In the genomic region with DNA sequence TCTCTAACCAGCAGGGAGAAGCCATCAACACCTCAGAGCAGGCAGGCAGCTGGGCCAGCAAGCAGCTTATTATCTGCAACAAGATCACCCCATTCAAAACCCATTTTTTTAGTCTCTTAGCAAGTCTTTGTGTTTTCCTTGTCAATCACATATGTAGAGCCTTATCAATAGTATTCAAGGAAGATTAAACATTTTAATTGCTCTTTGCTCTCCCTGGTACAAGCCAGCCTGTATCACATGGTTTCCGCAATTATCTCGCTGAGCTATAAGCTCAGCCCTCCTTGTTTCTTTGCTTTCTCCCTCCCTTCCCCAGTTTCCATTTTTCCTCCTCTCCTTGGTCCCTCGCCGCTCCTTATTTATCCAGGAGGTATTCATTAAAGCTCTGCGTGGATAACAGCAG, we compare ENCODE assay signal across 22 mouse cellular contexts.
DNase-seq lines count a peak whose midpoint lies in the region; ATAC-seq lines count a peak whose summit lies in the region.
"Had no signal": no experiment of that assay in that cellular context is flagged by ENCODE, and none has a peak within 500 bp of the region (broad histone marks: within the 10 kb centered on the region; RNA-seq: fewer than 3 reads in every experiment).

No protein-coding gene starts in this region.

- peaks cover 39% of the 10 kb centered on the region for H3K4me1 ChIP-seq in midbrain, embryonic 13.5 days (replicated peaks)
- peaks cover 5% of the 10 kb centered on the region; the same call in 1 of the 2 replicates for H3K4me1 ChIP-seq in midbrain, embryonic 11.5 days (ENCODE audit: control insufficient read depth, insufficient read depth, low read length)
- H3K4me1 ChIP-seq in forebrain, embryonic 14.5 days (ENCODE audit: control insufficient read depth, insufficient read depth, low read length): peaks cover 8% of the 10 kb centered on the region
- H3K4me1 ChIP-seq in neural tube, embryonic 15.5 days: peaks cover 24% of the 10 kb centered on the region

- no peaks in the 10 kb centered on the region for H3K9me3 ChIP-seq in midbrain, embryonic 13.5 days
- H3K9me3 ChIP-seq in midbrain, embryonic 11.5 days (ENCODE audit: control insufficient read depth, low read length): no peaks in the 10 kb centered on the region
- no peaks in the 10 kb centered on the region for H3K9me3 ChIP-seq in forebrain, embryonic 14.5 days (replicated peaks; ENCODE audit: control insufficient read depth, low read length)
- H3K9me3 ChIP-seq in neural tube, embryonic 15.5 days (replicated peaks): no peaks in the 10 kb centered on the region
- H3K9me3 ChIP-seq: embryonic facial prominence, embryonic 12.5 days; limb, embryonic 10.5 days had no signal

- DNase-seq in frontal cortex, postnatal 14 days (ENCODE audit: low spot score in 2 of 2): no peak
- no peak for DNase-seq in midbrain, embryonic 11.5 days (ENCODE audit: low spot score, missing footprints)
- peak; percentile 54 for DNase-seq in forebrain, embryonic 14.5 days (ENCODE audit: low spot score)
- DNase-seq in thymus, postnatal 25 days: no peak
- no peak for DNase-seq in right cerebral cortex, postnatal 36 days (ENCODE audit: low spot score in 2 of 2)
- DNase-seq: adrenal gland, adult 8-10 months; cerebellum, adult 9-10 months; gastrocnemius, postnatal 36 days; kidney, adult 2 months; kidney, postnatal 10 days; layer of hippocampus, postnatal 36 days; lung, adult 18-20 months; lung, postnatal 14 days; right cerebral cortex, postnatal 4 days; thymus, postnatal 36 days had no signal

- H3K36me3 ChIP-seq in midbrain, embryonic 13.5 days: no peaks in the 10 kb centered on the region
- H3K36me3 ChIP-seq in midbrain, embryonic 11.5 days (ENCODE audit: control insufficient read depth, insufficient read depth, low read length): no peaks in the 10 kb centered on the region
- no peaks in the 10 kb centered on the region for H3K36me3 ChIP-seq in forebrain, embryonic 14.5 days (ENCODE audit: control insufficient read depth, insufficient read depth, low read length)
- H3K36me3 ChIP-seq in neural tube, embryonic 15.5 days: no peaks in the 10 kb centered on the region
- H3K36me3 ChIP-seq: embryonic facial prominence, embryonic 12.5 days; limb, embryonic 10.5 days had no signal

- no peak overlapping the region for H3K4me2 ChIP-seq in midbrain, embryonic 13.5 days (replicated peaks)
- no peak overlapping the region for H3K4me2 ChIP-seq in midbrain, embryonic 11.5 days
- no peak overlapping the region for H3K4me2 ChIP-seq in forebrain, embryonic 14.5 days (ENCODE audit: low read length)
- H3K4me2 ChIP-seq in neural tube, embryonic 15.5 days: no peak overlapping the region
- H3K4me2 ChIP-seq: embryonic facial prominence, embryonic 12.5 days had no signal

- ATAC-seq in frontal cortex, adult (ENCODE audit: low TSS enrichment): 0 out of 2 replicates have a peak, but pooled peaks have one; percentile 0
- ATAC-seq in midbrain, embryonic 13.5 days: 0 out of 2 replicates have a peak, but pooled peaks have one; percentile 35
- no peak for ATAC-seq in midbrain, embryonic 11.5 days (ENCODE audit: low FRiP score)
- peak; percentile 52; the same call in 1 of the 2 replicates for ATAC-seq in forebrain, embryonic 14.5 days
- peak; percentile 49; the same call in 1 of the 2 replicates for ATAC-seq in neural tube, embryonic 15.5 days (ENCODE audit: low FRiP score)
- ATAC-seq: CD4-positive, CD25-positive, alpha-beta regulatory T cell, adult 4 months; Patski had no signal

- peak overlapping the region; percentile 69 for H3K27ac ChIP-seq in midbrain, embryonic 13.5 days
- H3K27ac ChIP-seq in midbrain, embryonic 11.5 days (ENCODE audit: low read depth, low read length): no peak overlapping the region; the same call in 1 of the 2 replicates
- peak overlapping the region; percentile 63 for H3K27ac ChIP-seq in forebrain, embryonic 14.5 days (ENCODE audit: low read depth, low read length)
- 0 out of 2 replicates have a peak overlapping the region, but pooled peaks have one; percentile 45 for H3K27ac ChIP-seq in neural tube, embryonic 15.5 days (replicated peaks)
- H3K27ac ChIP-seq: embryonic facial prominence, embryonic 12.5 days; limb, embryonic 10.5 days had no signal

- no peak overlapping the region for H3K4me3 ChIP-seq in midbrain, embryonic 13.5 days (replicated peaks)
- no peak overlapping the region for H3K4me3 ChIP-seq in midbrain, embryonic 11.5 days (ENCODE audit: low read depth, low read length)
- H3K4me3 ChIP-seq in forebrain, embryonic 14.5 days (ENCODE audit: low read depth, low read length): no peak overlapping the region
- H3K4me3 ChIP-seq in neural tube, embryonic 15.5 days (replicated peaks): no peak overlapping the region
- H3K4me3 ChIP-seq: embryonic facial prominence, embryonic 12.5 days; limb, embryonic 10.5 days had no signal

- no peaks in the 10 kb centered on the region for H3K27me3 ChIP-seq in midbrain, embryonic 13.5 days
- no peaks in the 10 kb centered on the region for H3K27me3 ChIP-seq in midbrain, embryonic 11.5 days (ENCODE audit: control insufficient read depth, insufficient read depth, low read length)
- no peaks in the 10 kb centered on the region for H3K27me3 ChIP-seq in forebrain, embryonic 14.5 days (replicated peaks; ENCODE audit: control insufficient read depth, insufficient read depth, low read length)
- H3K27me3 ChIP-seq in neural tube, embryonic 15.5 days (replicated peaks): no peaks in the 10 kb centered on the region
- H3K27me3 ChIP-seq: embryonic facial prominence, embryonic 12.5 days; Patski had no signal

- 49% methylated on average over 5 of the region's 5 CpGs for WGBS in midbrain, embryonic 13.5 days
- 64% methylated on average over 5 of the region's 5 CpGs for WGBS in midbrain, embryonic 11.5 days
- WGBS in forebrain, embryonic 14.5 days: 29% methylated on average over 5 of the region's 5 CpGs
- 53% methylated on average over 5 of the region's 5 CpGs for WGBS in neural tube, embryonic 15.5 days

- H3K9ac ChIP-seq in midbrain, embryonic 13.5 days (replicated peaks): no peak overlapping the region
- H3K9ac ChIP-seq in midbrain, embryonic 11.5 days (ENCODE audit: low read length): no peak overlapping the region
- H3K9ac ChIP-seq in forebrain, embryonic 14.5 days (ENCODE audit: low read length): no peak overlapping the region
- H3K9ac ChIP-seq in neural tube, embryonic 15.5 days (replicated peaks): 0 out of 2 replicates have a peak overlapping the region, but pooled peaks have one; percentile 5
- H3K9ac ChIP-seq: embryonic facial prominence, embryonic 12.5 days had no signal
